Comparison of ENCODE assay signal across 26 mouse cellular contexts in genomic region chr9:87406476-87406875, GRCm38 (mm10).
DNase-seq lines count a peak whose midpoint lies in the region; ATAC-seq and TF ChIP-seq lines count a peak whose summit lies in the region.
"Had no signal": no experiment of that assay in that cellular context is flagged by ENCODE, and none has a peak within 500 bp of the region (broad histone marks: within the 10 kb centered on the region; RNA-seq: fewer than 3 reads in every experiment).

No protein-coding gene starts in this region.

- peak overlapping the region; percentile 25 for H3K4me3 ChIP-seq in heart, embryonic 13.5 days
- H3K4me3 ChIP-seq in heart, adult 2 months, result no peak overlapping the region
- H3K4me3 ChIP-seq in limb, embryonic 12.5 days (replicated peaks), result no peak overlapping the region
- no peak overlapping the region for H3K4me3 ChIP-seq in limb, embryonic 10.5 days
- no peak overlapping the region for H3K4me3 ChIP-seq in limb, embryonic 13.5 days
- H3K4me3 ChIP-seq: embryonic facial prominence, embryonic 12.5 days; forebrain, embryonic 13.5 days; hindbrain, embryonic 13.5 days; lung, embryonic 15.5 days; midbrain, embryonic 12.5 days; neural tube, embryonic 13.5 days; stomach, embryonic 15.5 days had no signal

- intact Hi-C loops in heart, adult 2 months (cut with DNase I), result no loop called here

- ATAC-seq in heart, embryonic 13.5 days (ENCODE audit: extremely low read depth, insufficient number of reproducible peaks, low FRiP score, low TSS enrichment), result no peak
- ATAC-seq in limb, embryonic 12.5 days (ENCODE audit: insufficient number of reproducible peaks, insufficient read depth, low FRiP score, low TSS enrichment, low read depth), result no peak
- no peak for ATAC-seq in limb, embryonic 13.5 days (ENCODE audit: low FRiP score, low read depth)
- ATAC-seq: forebrain, embryonic 13.5 days; intestine, postnatal 0 days had no signal

- H3K9me3 ChIP-seq in heart, embryonic 13.5 days, result no peaks in the 10 kb centered on the region
- H3K9me3 ChIP-seq in limb, embryonic 12.5 days, result no peaks in the 10 kb centered on the region
- no peaks in the 10 kb centered on the region for H3K9me3 ChIP-seq in limb, embryonic 10.5 days (replicated peaks)
- no peaks in the 10 kb centered on the region for H3K9me3 ChIP-seq in limb, embryonic 13.5 days
- H3K9me3 ChIP-seq: embryonic facial prominence, embryonic 12.5 days; forebrain, embryonic 13.5 days; hindbrain, embryonic 13.5 days; lung, embryonic 15.5 days; midbrain, embryonic 12.5 days; neural tube, embryonic 13.5 days; stomach, embryonic 15.5 days had no signal

- no peak for DNase-seq in heart, adult 2 months
- DNase-seq in limb, embryonic 10.5 days (ENCODE audit: low spot score), result no peak
- DNase-seq in NIH3T3 (ENCODE audit: low read depth), result peak; percentile 56
- DNase-seq in gastrocnemius, postnatal 10 days, result no peak
- DNase-seq in thymus, postnatal 10 days (ENCODE audit: low spot score in 2 of 2), result no peak
- DNase-seq: adrenal gland, postnatal 14 days; cerebellum, adult 11 months; cerebellum, adult 9-10 months; cerebellum, postnatal 36 days; gastrocnemius, postnatal 36 days; heart, postnatal 4 days; kidney, adult 9 months; kidney, postnatal 10 days; thymus, postnatal 14 days had no signal

- H3K9ac ChIP-seq in heart, embryonic 13.5 days, result peak overlapping the region; percentile 47; the same call in 1 of the 2 replicates
- no peak overlapping the region for H3K9ac ChIP-seq in heart, adult 2 months (ENCODE audit: low read depth, low read length)
- no peak overlapping the region for H3K9ac ChIP-seq in limb, embryonic 12.5 days (replicated peaks)
- H3K9ac ChIP-seq in limb, embryonic 13.5 days, result no peak overlapping the region
- H3K9ac ChIP-seq: embryonic facial prominence, embryonic 12.5 days; forebrain, embryonic 13.5 days; hindbrain, embryonic 13.5 days; lung, embryonic 15.5 days; midbrain, embryonic 12.5 days; neural tube, embryonic 13.5 days; stomach, embryonic 15.5 days had no signal

- H3K4me1 ChIP-seq in heart, embryonic 13.5 days, result peaks cover 6% of the 10 kb centered on the region
- H3K4me1 ChIP-seq in heart, adult 2 months (ENCODE audit: control insufficient read depth, insufficient read depth, low read length), result no peaks in the 10 kb centered on the region
- peaks cover 44% of the 10 kb centered on the region for H3K4me1 ChIP-seq in limb, embryonic 12.5 days (replicated peaks)
- H3K4me1 ChIP-seq in limb, embryonic 10.5 days, result peaks cover 49% of the 10 kb centered on the region
- H3K4me1 ChIP-seq in limb, embryonic 13.5 days, result peaks cover 31% of the 10 kb centered on the region
- H3K4me1 ChIP-seq: forebrain, embryonic 13.5 days; hindbrain, embryonic 13.5 days; lung, embryonic 15.5 days; midbrain, embryonic 12.5 days; neural tube, embryonic 13.5 days; stomach, embryonic 15.5 days had no signal

- no peaks in the 10 kb centered on the region for H3K79me2 ChIP-seq in heart, adult 2 months (replicated peaks; ENCODE audit: control insufficient read depth, insufficient read depth, low read length)

- H3K4me2 ChIP-seq in heart, embryonic 13.5 days, result peak overlapping the region; percentile 62
- peak overlapping the region; percentile 31; the same call in 1 of the 2 replicates for H3K4me2 ChIP-seq in limb, embryonic 12.5 days
- 0 out of 2 replicates have a peak overlapping the region, but pooled peaks have one; percentile 20 for H3K4me2 ChIP-seq in limb, embryonic 13.5 days (replicated peaks)
- H3K4me2 ChIP-seq: embryonic facial prominence, embryonic 12.5 days; forebrain, embryonic 13.5 days; hindbrain, embryonic 13.5 days; liver, embryonic 11.5 days; lung, embryonic 15.5 days; midbrain, embryonic 12.5 days; neural tube, embryonic 13.5 days; stomach, embryonic 15.5 days had no signal

- H3K36me3 ChIP-seq in heart, embryonic 13.5 days, result no peaks in the 10 kb centered on the region
- H3K36me3 ChIP-seq in heart, adult 2 months (ENCODE audit: control insufficient read depth, insufficient read depth, low read length), result no peaks in the 10 kb centered on the region
- no peaks in the 10 kb centered on the region for H3K36me3 ChIP-seq in limb, embryonic 12.5 days
- H3K36me3 ChIP-seq in limb, embryonic 10.5 days, result no peaks in the 10 kb centered on the region
- no peaks in the 10 kb centered on the region for H3K36me3 ChIP-seq in limb, embryonic 13.5 days
- H3K36me3 ChIP-seq: embryonic facial prominence, embryonic 12.5 days; hindbrain, embryonic 13.5 days; lung, embryonic 15.5 days; midbrain, embryonic 12.5 days; neural tube, embryonic 13.5 days; stomach, embryonic 15.5 days had no signal

- no peak for TF ChIP-seq POLR2A in heart, adult 2 months (IDR thresholded peaks at IDR 0.05; ENCODE audit: insufficient read depth, low read depth, low read length)

- 21% methylated on average over 12 of the region's 12 CpGs for WGBS in heart, embryonic 13.5 days
- 29% methylated on average over 12 of the region's 12 CpGs for WGBS in heart, adult 2 months
- 37% methylated on average over 12 of the region's 12 CpGs for WGBS in limb, embryonic 12.5 days
- WGBS in limb, embryonic 10.5 days, result 59% methylated on average over 12 of the region's 12 CpGs
- 42% methylated on average over 12 of the region's 12 CpGs for WGBS in limb, embryonic 13.5 days

- H3K27me3 ChIP-seq in heart, embryonic 13.5 days (replicated peaks), result peaks cover 6% of the 10 kb centered on the region
- no peaks in the 10 kb centered on the region for H3K27me3 ChIP-seq in heart, adult 2 months (ENCODE audit: control insufficient read depth, insufficient read depth, low read length)
- peaks cover 39% of the 10 kb centered on the region for H3K27me3 ChIP-seq in limb, embryonic 12.5 days
- peaks cover 29% of the 10 kb centered on the region for H3K27me3 ChIP-seq in limb, embryonic 10.5 days (ENCODE audit: low read depth, poor library complexity, severe bottlenecking)
- H3K27me3 ChIP-seq in limb, embryonic 13.5 days, result peaks cover 53% of the 10 kb centered on the region
- H3K27me3 ChIP-seq: forebrain, embryonic 13.5 days; hindbrain, embryonic 13.5 days; lung, embryonic 15.5 days; midbrain, embryonic 12.5 days; neural tube, embryonic 13.5 days; stomach, embryonic 15.5 days had no signal

- no peak for TF ChIP-seq CTCF in heart, adult 2 months (IDR thresholded peaks at IDR 0.05)

- no peak for TF ChIP-seq EP300 in heart, adult 2 months (IDR thresholded peaks at IDR 0.05; ENCODE audit: insufficient read depth, low read depth, low read length)

- H3K27ac ChIP-seq in heart, embryonic 13.5 days (replicated peaks), result no peak overlapping the region
- H3K27ac ChIP-seq in heart, adult 2 months, result no peak overlapping the region
- no peak overlapping the region for H3K27ac ChIP-seq in limb, embryonic 12.5 days
- H3K27ac ChIP-seq in limb, embryonic 10.5 days, result no peak overlapping the region
- no peak overlapping the region for H3K27ac ChIP-seq in limb, embryonic 13.5 days
- H3K27ac ChIP-seq: embryonic facial prominence, embryonic 12.5 days; forebrain, embryonic 13.5 days; hindbrain, embryonic 13.5 days; lung, embryonic 15.5 days; midbrain, embryonic 12.5 days; neural tube, embryonic 13.5 days; stomach, embryonic 15.5 days had no signal
